Mouse (Mus musculus): ENCODE measurements around the gene Kpna7. TPM values are rescaled to one million over a fixed set of nuclear protein-coding genes. Genes with fewer than 3 reads are reported as not detected.

The Kpna7 gene
- polyA plus RNA-seq, 1 experiment from 2014 or later: not detected

- Histone ChIP-seq H3K27me3 (ENCODE audit: control insufficient read depth, insufficient read depth, low read length) (no peaks in the 10 kb centered on the region), H3K36me3 (ENCODE audit: control insufficient read depth, insufficient read depth, low read length) (peaks cover 11% of the 10 kb centered on the region), H3K27ac (ENCODE audit: low read depth, low read length) (no peak overlapping the region), H3K4me3 (ENCODE audit: low read depth, low read length) (no peak overlapping the region), H3K4me2 (no peak overlapping the region), H3K4me1 (ENCODE audit: control insufficient read depth, insufficient read depth, low read length) (peaks cover 17% of the 10 kb centered on the region), H3K9me3 (replicated peaks; ENCODE audit: control insufficient read depth, low read length) (no peaks in the 10 kb centered on the region), H3K9ac (ENCODE audit: low read depth, low read length) (no peak overlapping the region)
- ATAC-seq (replicated peaks; ENCODE audit: insufficient number of reproducible peaks, low FRiP score, low TSS enrichment): no peak
- 85% methylated on average over 2 of the region's 2 CpGs for WGBS (ENCODE audit: insufficient replicate concordance)
Measured at GRCm38 (mm10) chr5:145119385-145119784, 35.6 kb upstream of the Kpna7 start.

- Histone ChIP-seq H3K9me3 (replicated peaks; ENCODE audit: control insufficient read depth, low read length) (no peaks in the 10 kb centered on the region), H3K27me3 (ENCODE audit: control insufficient read depth, insufficient read depth, low read length) (no peaks in the 10 kb centered on the region), H3K4me2 (no peak overlapping the region), H3K4me1 (ENCODE audit: control insufficient read depth, insufficient read depth, low read length) (peaks cover 17% of the 10 kb centered on the region), H3K4me3 (ENCODE audit: low read depth, low read length) (no peak overlapping the region), H3K9ac (ENCODE audit: low read depth, low read length) (no peak overlapping the region), H3K36me3 (ENCODE audit: control insufficient read depth, insufficient read depth, low read length) (peaks cover 8% of the 10 kb centered on the region), H3K27ac (ENCODE audit: low read depth, low read length) (no peak overlapping the region)
- WGBS (ENCODE audit: insufficient replicate concordance): 88% methylated on average over 5 of the region's 5 CpGs
- ATAC-seq (replicated peaks; ENCODE audit: insufficient number of reproducible peaks, low FRiP score, low TSS enrichment): no peak
Measured at GRCm38 (mm10) chr5:145118461-145118860, 34.6 kb upstream of the Kpna7 start.

GRCm38 (mm10) chr5:145118005-145118404 is 34.2 kb upstream of the Kpna7 start:
- H3K4me3 ChIP-seq (ENCODE audit: low read depth, low read length): no peak overlapping the region
- H3K36me3 ChIP-seq (ENCODE audit: control insufficient read depth, insufficient read depth, low read length): peaks cover 3% of the 10 kb centered on the region; the same call in 1 of the 2 replicates
- ATAC-seq (replicated peaks; ENCODE audit: insufficient number of reproducible peaks, low FRiP score, low TSS enrichment): no peak
- no peak overlapping the region for H3K4me2 ChIP-seq
- H3K9me3 ChIP-seq (replicated peaks; ENCODE audit: control insufficient read depth, low read length): no peaks in the 10 kb centered on the region
- no peaks in the 10 kb centered on the region for H3K27me3 ChIP-seq (ENCODE audit: control insufficient read depth, insufficient read depth, low read length)
- H3K9ac ChIP-seq (ENCODE audit: low read depth, low read length): no peak overlapping the region
- H3K4me1 ChIP-seq (ENCODE audit: control insufficient read depth, insufficient read depth, low read length): peaks cover 17% of the 10 kb centered on the region
- H3K27ac ChIP-seq (ENCODE audit: low read depth, low read length): no peak overlapping the region
- 60% methylated on average over 6 of the region's 6 CpGs for WGBS (ENCODE audit: insufficient replicate concordance)

GRCm38 (mm10) chr5:145116916-145117315 is 33.1 kb upstream of the Kpna7 start:
- 40% methylated on average over 10 of the region's 10 CpGs for WGBS (ENCODE audit: insufficient replicate concordance)
- Histone ChIP-seq H3K27me3 (ENCODE audit: control insufficient read depth, insufficient read depth, low read length) (no peaks in the 10 kb centered on the region), H3K36me3 (ENCODE audit: control insufficient read depth, insufficient read depth, low read length) (peaks cover 3% of the 10 kb centered on the region; the same call in 1 of the 2 replicates), H3K4me3 (ENCODE audit: low read depth, low read length) (no peak overlapping the region), H3K9me3 (replicated peaks; ENCODE audit: control insufficient read depth, low read length) (no peaks in the 10 kb centered on the region), H3K4me2 (peak overlapping the region; percentile 25; the same call in 1 of the 2 replicates), H3K9ac (ENCODE audit: low read depth, low read length) (no peak overlapping the region), H3K27ac (ENCODE audit: low read depth, low read length) (peak overlapping the region; percentile 58), H3K4me1 (ENCODE audit: control insufficient read depth, insufficient read depth, low read length) (peaks cover 17% of the 10 kb centered on the region)
- no peak for ATAC-seq (replicated peaks; ENCODE audit: insufficient number of reproducible peaks, low FRiP score, low TSS enrichment)

GRCm38 (mm10) chr5:145116316-145116715 is 32.5 kb upstream of the Kpna7 start:
- ATAC-seq (replicated peaks; ENCODE audit: insufficient number of reproducible peaks, low FRiP score, low TSS enrichment): no peak
- Histone ChIP-seq H3K27ac (ENCODE audit: low read depth, low read length) (peak overlapping the region; percentile 58), H3K9me3 (replicated peaks; ENCODE audit: control insufficient read depth, low read length) (no peaks in the 10 kb centered on the region), H3K4me1 (ENCODE audit: control insufficient read depth, insufficient read depth, low read length) (peaks cover 15% of the 10 kb centered on the region), H3K36me3 (ENCODE audit: control insufficient read depth, insufficient read depth, low read length) (peaks cover 3% of the 10 kb centered on the region; the same call in 1 of the 2 replicates), H3K4me2 (peak overlapping the region; percentile 31), H3K9ac (ENCODE audit: low read depth, low read length) (no peak overlapping the region), H3K4me3 (ENCODE audit: low read depth, low read length) (no peak overlapping the region), H3K27me3 (ENCODE audit: control insufficient read depth, insufficient read depth, low read length) (no peaks in the 10 kb centered on the region)
- 40% methylated on average over 4 of the region's 4 CpGs for WGBS (ENCODE audit: insufficient replicate concordance)

- H3K9ac ChIP-seq (ENCODE audit: low read depth, low read length): no peak overlapping the region
- peaks cover 14% of the 10 kb centered on the region for H3K4me1 ChIP-seq (ENCODE audit: control insufficient read depth, insufficient read depth, low read length)
- 0 out of 2 replicates have a peak overlapping the region, but pooled peaks have one; percentile 25 for H3K27ac ChIP-seq (ENCODE audit: low read depth, low read length)
- no peaks in the 10 kb centered on the region for H3K27me3 ChIP-seq (ENCODE audit: control insufficient read depth, insufficient read depth, low read length)
- ATAC-seq (replicated peaks; ENCODE audit: insufficient number of reproducible peaks, low FRiP score, low TSS enrichment): no peak
- WGBS (ENCODE audit: insufficient replicate concordance): 91% methylated on average over 5 of the region's 5 CpGs
- no peak overlapping the region for H3K4me3 ChIP-seq (ENCODE audit: low read depth, low read length)
- H3K36me3 ChIP-seq (ENCODE audit: control insufficient read depth, insufficient read depth, low read length): peaks cover 3% of the 10 kb centered on the region; the same call in 1 of the 2 replicates
- H3K4me2 ChIP-seq: peak overlapping the region; percentile 31; the same call in 1 of the 2 replicates
- H3K9me3 ChIP-seq (replicated peaks; ENCODE audit: control insufficient read depth, low read length): no peaks in the 10 kb centered on the region
Measured at GRCm38 (mm10) chr5:145115736-145116135, 31.9 kb upstream of the Kpna7 start.

- H3K27ac ChIP-seq (ENCODE audit: low read depth, low read length): 0 out of 2 replicates have a peak overlapping the region, but pooled peaks have one; percentile 35
- no peaks in the 10 kb centered on the region for H3K9me3 ChIP-seq (replicated peaks; ENCODE audit: control insufficient read depth, low read length)
- peak overlapping the region; percentile 79 for H3K4me3 ChIP-seq (ENCODE audit: low read depth, low read length)
- peak overlapping the region; percentile 80 for H3K9ac ChIP-seq (ENCODE audit: low read depth, low read length)
- H3K27me3 ChIP-seq (ENCODE audit: control insufficient read depth, insufficient read depth, low read length): no peaks in the 10 kb centered on the region
- ATAC-seq (replicated peaks; ENCODE audit: insufficient number of reproducible peaks, low FRiP score, low TSS enrichment): peak; percentile 15; the same call in 1 of the 2 replicates
- peak overlapping the region; percentile 94 for H3K4me2 ChIP-seq
- H3K4me1 ChIP-seq (ENCODE audit: control insufficient read depth, insufficient read depth, low read length): peaks cover 8% of the 10 kb centered on the region; the same call in 1 of the 2 replicates
- H3K36me3 ChIP-seq (ENCODE audit: control insufficient read depth, insufficient read depth, low read length): peaks cover 3% of the 10 kb centered on the region; the same call in 1 of the 2 replicates
- 15% methylated on average over 40 of the region's 40 CpGs for WGBS (ENCODE audit: insufficient replicate concordance)
Measured at GRCm38 (mm10) chr5:145114606-145115473, 31.0 kb upstream of the Kpna7 start.

- H3K27me3 ChIP-seq (ENCODE audit: control insufficient read depth, insufficient read depth, low read length): no peaks in the 10 kb centered on the region
- no peaks in the 10 kb centered on the region for H3K36me3 ChIP-seq (ENCODE audit: control insufficient read depth, insufficient read depth, low read length)
- WGBS (ENCODE audit: insufficient replicate concordance): under 1% methylated on average over 49 of the region's 53 CpGs
- 0 out of 2 replicates have a peak within 1 kb of the TSS, but pooled peaks have one; percentile 35 for H3K27ac ChIP-seq (ENCODE audit: low read depth, low read length)
- peak within 1 kb of the TSS; percentile 80 for H3K9ac ChIP-seq (ENCODE audit: low read depth, low read length)
- peak within 1 kb of the TSS; percentile 79 for H3K4me3 ChIP-seq (ENCODE audit: low read depth, low read length)
- peak within 1 kb of the TSS; percentile 94 for H3K4me2 ChIP-seq
- H3K4me1 ChIP-seq (ENCODE audit: control insufficient read depth, insufficient read depth, low read length): peaks cover 8% of the 10 kb centered on the region; the same call in 1 of the 2 replicates
- H3K9me3 ChIP-seq (replicated peaks; ENCODE audit: control insufficient read depth, low read length): no peaks in the 10 kb centered on the region
- ATAC-seq (replicated peaks; ENCODE audit: insufficient number of reproducible peaks, low FRiP score, low TSS enrichment): peak; percentile 79
Measured at GRCm38 (mm10) chr5:145114071-145114605, 30.3 kb upstream of the Kpna7 start, which contains the start of gene Arpc1b. Gene Arpc1b, plus strand, starts transcription at chr5:145114215.

Data from heart, embryonic 11.5 days (tissue).